Mouse (Mus musculus) heart, embryonic 11.5 days (tissue): ENCODE results near the gene Ppie. TPM values are rescaled to one million over a fixed set of nuclear protein-coding genes. Genes with fewer than 3 reads are reported as not detected.

Experiments used
- polyA plus RNA-seq: library from polyadenylated mRNA; unstranded; fragments of >200 nt; fragmentation: Nextera tagmentation; extraction: Ambion mirVana; gene quantifications from 2 replicates; pipeline ENCODE4 v1.2.1, GENCODE M21; 2014

Gene Ppie
- polyA plus RNA-seq, 1 experiment from 2014 or later, result 65.1 TPM

Other genes with a start within 250 kb of the Ppie start
- gene Mfsd2a, start 178.8 kb downstream of the Ppie start, polyA plus RNA-seq, result 1.2 and 1.3 TPM in 2 replicates
- 1.8 and 2.1 TPM in 2 replicates for gene Mycl, start 144.3 kb downstream of the Ppie start, polyA plus RNA-seq
- gene Trit1, start 123.4 kb downstream of the Ppie start, polyA plus RNA-seq, result 13.6 and 14.4 TPM in 2 replicates
- gene Bmp8b, start 34.8 kb downstream of the Ppie start, polyA plus RNA-seq, result not detected in 2 replicates
- not detected in 2 replicates for gene Oxct2b, start 23.7 kb downstream of the Ppie start, polyA plus RNA-seq
- gene Hpcal4, start 43.3 kb upstream of the Ppie start, polyA plus RNA-seq, result 1.9 and 2.4 TPM in 2 replicates
- gene Nt5c1a, start 61.6 kb upstream of the Ppie start, polyA plus RNA-seq, result 0.37 and 0.39 TPM in 2 replicates
- gene Heyl, start 93.6 kb upstream of the Ppie start, polyA plus RNA-seq, result 6.2 and 6.7 TPM in 2 replicates
- 64.9 and 83.5 TPM in 2 replicates for gene Pabpc4, start 122.4 kb upstream of the Ppie start, polyA plus RNA-seq
- not detected in 2 replicates for gene Oxct2a, start 183.7 kb upstream of the Ppie start, polyA plus RNA-seq
- 0.10 TPM in 1 of 2 replicates, not detected in the other for gene Bmp8a, start 203.3 kb upstream of the Ppie start, polyA plus RNA-seq